Mouse (Mus musculus) limb, embryonic 13.5 days (tissue): ENCODE data around the gene Tars2. TPM values are rescaled to one million over a fixed set of nuclear protein-coding genes. Genes with fewer than 3 reads are reported as not detected.
"Not testable (repeated sequence)": the region's sequence is repeated elsewhere in the genome, so short reads cannot be mapped to it uniquely, and the experiment has no call there.

Experiments used
- ATAC-seq: fragments of 200-750 bp; cut with Nextera tagmentation; 2 replicates; pipeline ENCODE4 v1.8.0; 2017; ENCODE audit warnings: low read depth, moderate number of reproducible peaks, moderate TSS enrichment; ENCODE audit not compliant: low FRiP score
- H3K27ac ChIP-seq: fragments of 300-500 bp; sonication (generic); 2 replicates; pipeline ENCODE4 v1.5.1; 2015; ENCODE audit warnings: inconsistent platforms, mild to moderate bottlenecking, moderate library complexity
- H3K27me3 ChIP-seq: fragments of 300-500 bp; sonication (generic); 2 replicates; pipeline ENCODE4 v1.6.1; 2015; ENCODE audit warnings: mild to moderate bottlenecking, inconsistent platforms
- H3K36me3 ChIP-seq: fragments of 300-500 bp; sonication (generic); 2 replicates; pipeline ENCODE4 v1.6.1; 2015; ENCODE audit warnings: inconsistent platforms, mild to moderate bottlenecking, moderate library complexity
- H3K4me1 ChIP-seq: fragments of 300-500 bp; sonication (generic); 2 replicates; pipeline ENCODE4 v1.6.1; 2015; ENCODE audit warnings: inconsistent platforms
- H3K4me2 ChIP-seq: fragments of 300-500 bp; sonication (generic); replicated peaks from 2 replicates; pipeline ENCODE4 v1.6.1; 2015; ENCODE audit warnings: inconsistent platforms, mild to moderate bottlenecking, moderate library complexity
- H3K4me3 ChIP-seq: fragments of 300-500 bp; sonication (generic); 2 replicates; pipeline ENCODE4 v1.5.1; 2015; ENCODE audit warnings: moderate library complexity, mild to moderate bottlenecking, inconsistent platforms
- H3K9ac ChIP-seq: fragments of 300-500 bp; sonication (generic); 2 replicates; pipeline ENCODE4 v1.6.1; 2015; ENCODE audit warnings: mild to moderate bottlenecking, inconsistent platforms
- H3K9me3 ChIP-seq: fragments of 300-500 bp; sonication (generic); 2 replicates; pipeline ENCODE4 v1.6.1; 2016; ENCODE audit warnings: inconsistent platforms
- WGBS: fragments of 180-500 bp; shearing (Covaris S2); methylation state at CpG from one replicate; pipeline ENCODE4 v1.1.7; 2015; 5-methylcytosine and 5-hydroxymethylcytosine counted together
- microRNA-seq: library from miRNA; unstranded; fragments of <30 nt; microRNA quantifications from one replicate; pipeline ENCODE4, GENCODE M21; 2016
- polyA plus RNA-seq: library from polyadenylated mRNA; unstranded; fragments of >200 nt; fragmentation: Nextera tagmentation; extraction: Ambion mirVana; gene quantifications from 2 replicates; pipeline ENCODE4 v1.2.1, GENCODE M21; 2015

The Tars2 gene
- polyA plus RNA-seq, 1 experiment from 2014 or later = 47.8 TPM

DNA sequence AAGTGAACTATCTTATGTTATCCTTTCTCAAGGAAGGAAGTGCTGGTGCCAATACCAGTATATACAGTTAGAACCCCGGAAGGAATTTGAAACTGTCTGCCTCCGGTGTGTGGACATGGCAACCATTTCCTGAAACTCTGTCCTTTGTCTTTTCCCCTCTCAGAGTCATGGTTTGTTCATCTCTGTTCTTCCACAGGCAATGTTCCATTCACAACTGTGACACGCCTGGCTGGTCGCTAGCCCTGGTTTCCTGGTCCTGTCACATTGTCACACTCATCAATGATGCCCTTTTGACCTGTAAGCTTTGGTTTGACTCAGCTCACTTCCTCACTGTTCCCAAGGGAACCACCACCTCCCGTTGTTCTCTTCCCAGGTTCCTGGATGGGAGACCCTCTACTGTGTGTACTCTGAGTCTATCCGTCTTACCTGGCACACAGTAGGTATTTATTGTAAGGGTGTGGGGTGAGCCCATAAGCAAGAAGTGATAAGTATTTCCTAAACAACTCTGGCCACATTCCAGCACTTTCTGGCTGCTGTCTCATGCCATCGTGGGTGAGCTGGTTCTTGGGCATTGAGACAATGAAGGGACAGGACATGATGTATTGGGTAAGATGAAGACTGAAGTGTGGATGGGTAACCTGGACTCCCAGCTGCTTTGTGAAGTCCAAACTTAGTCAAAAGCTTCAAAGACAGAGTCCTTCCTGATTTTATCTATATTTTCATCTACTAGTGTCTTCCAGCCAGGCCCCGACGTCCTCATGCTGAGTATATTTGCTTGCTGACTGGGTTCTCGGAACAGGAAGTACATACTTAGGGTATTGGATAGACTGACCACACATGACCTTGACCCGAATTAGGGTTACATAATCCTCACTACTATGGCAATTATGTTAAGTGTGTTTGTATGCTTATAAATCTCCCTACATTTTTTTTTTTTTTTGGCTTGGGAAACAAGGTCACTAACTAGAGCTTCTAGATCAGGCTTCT, 65.9 kb downstream of the Tars2 start:
- H3K4me1 ChIP-seq = peaks cover 19% of the 10 kb centered on the region
- no peak for ATAC-seq
- 78% methylated on average over 11 of the region's 11 CpGs for WGBS

DNA sequence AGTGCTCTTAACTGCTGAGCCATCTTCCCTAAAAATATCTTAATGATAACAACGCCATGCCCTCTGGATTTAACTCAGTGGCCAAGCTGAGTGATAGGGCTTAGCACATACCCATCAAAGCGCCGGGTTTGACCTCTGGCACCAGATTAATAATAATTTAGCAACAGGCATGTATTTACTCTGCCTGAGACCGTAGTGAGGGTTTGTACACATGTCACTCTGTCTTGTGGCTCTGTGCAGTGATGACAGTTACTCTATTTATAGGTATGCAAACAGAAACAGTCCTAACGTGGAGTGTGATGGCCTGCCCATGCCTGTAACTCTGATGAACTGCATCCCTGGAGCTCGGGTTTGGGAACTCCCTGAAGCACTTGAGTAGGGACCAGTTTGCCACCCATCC, 67.3 kb downstream of the Tars2 start:
- no peaks in the 10 kb centered on the region; the same call in 1 of the 2 replicates for H3K36me3 ChIP-seq
- H3K9me3 ChIP-seq = no peaks in the 10 kb centered on the region
- H3K4me2 ChIP-seq = no peak overlapping the region
- WGBS = 77% methylated on average over 6 of the region's 6 CpGs
- peaks cover 33% of the 10 kb centered on the region for H3K4me1 ChIP-seq
- no peak overlapping the region for H3K9ac ChIP-seq
- H3K4me3 ChIP-seq = no peak overlapping the region
- ATAC-seq = no peak
- no peaks in the 10 kb centered on the region for H3K27me3 ChIP-seq
- no peak overlapping the region for H3K27ac ChIP-seq

More for the DNA sequence above, 65.9 kb downstream of the Tars2 start:
- no peak overlapping the region for H3K9ac ChIP-seq
- H3K4me2 ChIP-seq = no peak overlapping the region
- H3K27ac ChIP-seq = no peak overlapping the region
- no peaks in the 10 kb centered on the region for H3K27me3 ChIP-seq
- H3K36me3 ChIP-seq = no peaks in the 10 kb centered on the region; the same call in 1 of the 2 replicates
- H3K4me3 ChIP-seq = no peak overlapping the region
- H3K9me3 ChIP-seq = no peaks in the 10 kb centered on the region

DNA sequence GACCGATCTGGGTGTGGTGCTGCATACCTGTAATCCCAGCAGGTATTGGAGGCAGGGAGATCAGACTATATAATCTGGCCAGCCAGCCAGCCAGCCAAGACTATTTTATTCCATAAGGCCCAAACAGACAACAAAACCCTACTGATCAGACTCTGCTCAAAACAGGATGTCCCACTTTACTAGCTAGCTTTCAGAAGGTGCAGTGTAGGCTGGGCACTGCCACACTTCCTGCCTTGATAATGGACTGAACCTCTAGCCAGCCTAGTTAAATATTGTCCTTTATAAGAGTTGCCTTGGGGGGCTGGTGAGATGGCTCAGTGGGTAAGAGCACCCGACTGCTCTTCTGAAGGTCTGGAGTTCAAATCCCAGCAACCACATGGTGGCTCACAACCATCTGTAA, 69.5 kb downstream of the Tars2 start:
- not testable (repeated sequence) for H3K27ac ChIP-seq, H3K9me3 ChIP-seq, ATAC-seq, H3K36me3 ChIP-seq, H3K9ac ChIP-seq, H3K4me2 ChIP-seq, H3K27me3 ChIP-seq, H3K4me3 ChIP-seq
- peaks cover 40% of the 10 kb centered on the region for H3K4me1 ChIP-seq
- WGBS = 94% methylated on average over 2 of the region's 2 CpGs

Small RNAs within 50 kb of the gene (microRNA-seq; reads per million reads assigned to microRNA genes)
- gene Mir7014 = 0.52 reads per million

Other genes starting within 250 kb of the Tars2 start
- 12.0 and 14.4 TPM in 2 replicates for gene Ctss, start 233.4 kb downstream of the Tars2 start, polyA plus RNA-seq
- not detected in 2 replicates for gene Hormad1, start 200.5 kb downstream of the Tars2 start, polyA plus RNA-seq
- 32.3 and 33.6 TPM in 2 replicates for gene Golph3l, start 171.3 kb downstream of the Tars2 start, polyA plus RNA-seq
- gene Ensa, start 135.2 kb downstream of the Tars2 start, polyA plus RNA-seq = 86.8 and 91.5 TPM in 2 replicates
- 42.3 and 43.4 TPM in 2 replicates for gene Mcl1, start 101.4 kb downstream of the Tars2 start, polyA plus RNA-seq
- gene Adamtsl4, start 72.3 kb downstream of the Tars2 start, polyA plus RNA-seq = 2.7 and 4.1 TPM in 2 replicates
- 4.8 and 6.0 TPM in 2 replicates for gene Ecm1, start 20.6 kb downstream of the Tars2 start, polyA plus RNA-seq
- 22.3 and 24.5 TPM in 2 replicates for gene Rprd2, start 58.7 kb upstream of the Tars2 start, polyA plus RNA-seq
- gene Prpf3, start 95.7 kb upstream of the Tars2 start, polyA plus RNA-seq = 52.3 and 62.3 TPM in 2 replicates
- gene Mrps21, start 111.3 kb upstream of the Tars2 start, polyA plus RNA-seq = 311 and 318 TPM in 2 replicates
- 9.7 and 10.2 TPM in 2 replicates for gene Ciart, start 122.0 kb upstream of the Tars2 start, polyA plus RNA-seq
- gene BC028528, start 131.8 kb upstream of the Tars2 start, polyA plus RNA-seq = 14.5 and 16.1 TPM in 2 replicates
- 30.2 and 30.9 TPM in 2 replicates for gene Aph1a, start 133.8 kb upstream of the Tars2 start, polyA plus RNA-seq
- 36.8 and 37.0 TPM in 2 replicates for gene Car14, start 144.5 kb upstream of the Tars2 start, polyA plus RNA-seq
- 231 and 249 TPM in 2 replicates for gene Anp32e, start 169.0 kb upstream of the Tars2 start, polyA plus RNA-seq
- 58.3 and 60.0 TPM in 2 replicates for gene Plekho1, start 235.8 kb upstream of the Tars2 start, polyA plus RNA-seq